Mouse (Mus musculus) midbrain, embryonic 15.5 days (tissue): ENCODE measurements around the gene Tsc22d2. TPM values are rescaled to one million over a fixed set of nuclear protein-coding genes. Genes with fewer than 3 reads are reported as not detected.

Source experiments
- ATAC-seq: fragments of 200-750 bp; cut with Nextera tagmentation; replicated peaks from 2 replicates; pipeline ENCODE4 v1.8.0; 2017; ENCODE audit warnings: moderate TSS enrichment
- H3K27ac ChIP-seq: fragments of 300-500 bp; sonication (generic); 2 replicates; pipeline ENCODE4 v1.5.1; 2015; ENCODE audit warnings: mild to moderate bottlenecking, inconsistent platforms
- H3K27me3 ChIP-seq: fragments of 300-500 bp; sonication (generic); replicated peaks from 2 replicates; pipeline ENCODE4 v1.6.1; 2015; ENCODE audit warnings: inconsistent platforms
- H3K36me3 ChIP-seq: fragments of 300-500 bp; sonication (generic); replicated peaks from 2 replicates; pipeline ENCODE4 v1.6.1; 2015; ENCODE audit warnings: inconsistent platforms
- H3K4me1 ChIP-seq: fragments of 300-500 bp; sonication (generic); 2 replicates; pipeline ENCODE4 v1.6.1; 2015; ENCODE audit warnings: inconsistent platforms
- H3K4me2 ChIP-seq: fragments of 300-500 bp; sonication (generic); 2 replicates; pipeline ENCODE4 v1.6.1; 2015; ENCODE audit warnings: inconsistent platforms, mild to moderate bottlenecking, moderate library complexity
- H3K4me3 ChIP-seq: fragments of 300-500 bp; sonication (generic); 2 replicates; pipeline ENCODE4 v1.5.1; 2015; ENCODE audit warnings: mild to moderate bottlenecking, inconsistent platforms
- H3K9ac ChIP-seq: fragments of 300-500 bp; sonication (generic); 2 replicates; pipeline ENCODE4 v1.6.1; 2015; ENCODE audit warnings: mild to moderate bottlenecking, inconsistent platforms
- H3K9me3 ChIP-seq: fragments of 300-500 bp; sonication (generic); 2 replicates; pipeline ENCODE4 v1.6.1; 2016; ENCODE audit warnings: inconsistent platforms
- WGBS: fragments of 180-500 bp; shearing (Covaris S2); methylation state at CpG from one replicate; pipeline ENCODE4 v1.1.7; 2015; ENCODE audit warnings: mixed read lengths; 5-methylcytosine and 5-hydroxymethylcytosine counted together
- polyA plus RNA-seq: library from polyadenylated mRNA; unstranded; fragments of >200 nt; fragmentation: Nextera tagmentation; extraction: Ambion mirVana; gene quantifications from 2 replicates; pipeline ENCODE4 v1.2.1, GENCODE M21; 2015

Gene Tsc22d2
- polyA plus RNA-seq, 1 experiment from 2014 or later, result 9.6 TPM

DNA sequence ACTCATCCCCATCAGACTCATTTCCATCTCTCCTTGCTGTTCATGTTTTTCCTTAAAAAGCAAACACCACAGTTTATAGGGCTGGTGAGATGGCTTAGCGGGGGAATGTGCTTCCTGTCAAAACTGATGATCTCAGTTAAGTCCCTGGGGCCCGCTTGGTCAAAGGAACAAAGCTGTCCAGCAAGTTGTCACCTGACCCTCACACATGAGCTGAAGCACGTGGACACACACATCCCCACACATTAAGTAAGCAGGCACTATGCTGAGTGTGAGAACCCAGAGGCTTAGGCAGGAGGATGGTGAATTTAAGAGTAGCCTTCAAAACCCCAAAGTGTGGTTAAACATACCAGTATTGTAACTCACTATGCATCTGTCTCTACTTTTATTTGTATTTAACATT lies 14.6 kb upstream of the Tsc22d2 start:
- Histone ChIP-seq H3K4me3 (no peak overlapping the region), H3K9me3 (no peaks in the 10 kb centered on the region), H3K4me1 (no peaks in the 10 kb centered on the region), H3K36me3 (no peaks in the 10 kb centered on the region), H3K9ac (no peak overlapping the region), H3K27ac (no peak overlapping the region), H3K4me2 (no peak overlapping the region), H3K27me3 (no peaks in the 10 kb centered on the region)
- 68% methylated on average over 3 of the region's 3 CpGs for WGBS
- ATAC-seq, result no peak

DNA sequence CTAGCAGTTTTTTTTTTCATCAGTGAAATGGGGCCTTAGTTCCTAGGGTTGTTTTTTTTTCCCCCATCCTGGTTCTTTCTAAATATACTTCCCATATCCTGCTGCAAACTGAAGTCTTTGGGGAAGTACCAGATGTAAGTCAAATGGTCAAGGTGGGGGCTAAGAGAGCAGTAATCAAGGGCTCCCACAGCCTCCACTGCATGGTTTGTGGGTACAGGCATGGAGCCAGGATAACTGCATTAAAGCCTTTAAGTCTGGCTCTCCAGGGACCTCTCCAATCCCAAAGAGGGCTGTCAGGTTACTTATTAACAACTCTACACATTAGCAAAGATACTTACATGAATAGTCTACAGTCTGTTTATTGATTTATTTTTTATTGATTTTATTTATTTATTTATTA lies 2.8 kb upstream of the Tsc22d2 start:
- H3K4me2 ChIP-seq, result no peak overlapping the region
- peaks cover 5% of the 10 kb centered on the region; the same call in 1 of the 2 replicates for H3K4me1 ChIP-seq
- H3K9ac ChIP-seq, result no peak overlapping the region
- no peak overlapping the region for H3K4me3 ChIP-seq
- H3K9me3 ChIP-seq, result no peaks in the 10 kb centered on the region
- no peak overlapping the region for H3K27ac ChIP-seq
- ATAC-seq, result no peak
- no peaks in the 10 kb centered on the region for H3K27me3 ChIP-seq
- H3K36me3 ChIP-seq, result no peaks in the 10 kb centered on the region

DNA sequence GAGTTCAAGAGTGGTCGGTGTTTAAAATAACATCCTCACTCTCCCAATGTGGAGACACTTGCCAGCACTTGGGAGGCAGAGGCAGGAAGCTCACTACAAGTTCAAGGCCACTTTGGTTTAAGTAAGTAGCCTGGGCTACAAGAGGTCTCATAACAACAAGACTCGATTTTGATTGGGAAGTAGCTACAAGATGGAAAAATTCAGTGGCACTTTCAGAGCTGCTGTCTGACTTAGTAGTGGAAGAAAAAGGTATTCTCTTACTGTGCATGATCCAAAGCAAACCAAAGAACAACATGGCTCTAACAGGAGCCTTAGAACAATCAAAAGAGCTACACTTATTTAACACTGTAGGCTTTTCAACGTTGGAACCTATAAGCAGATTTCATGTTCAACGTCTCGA lies 844 bp upstream of the Tsc22d2 start:
- Histone ChIP-seq H3K4me3 (peak overlapping the region; percentile 99), H3K4me2 (peak overlapping the region; percentile 96), H3K9me3 (no peaks in the 10 kb centered on the region), H3K27me3 (no peaks in the 10 kb centered on the region), H3K4me1 (peaks cover 12% of the 10 kb centered on the region), H3K27ac (peak overlapping the region; percentile 99; the same call in 1 of the 2 replicates), H3K9ac (peak overlapping the region; percentile 97; the same call in 1 of the 2 replicates), H3K36me3 (no peaks in the 10 kb centered on the region)
- no peak for ATAC-seq
- WGBS, result 45% methylated on average over 5 of the region's 5 CpGs

DNA sequence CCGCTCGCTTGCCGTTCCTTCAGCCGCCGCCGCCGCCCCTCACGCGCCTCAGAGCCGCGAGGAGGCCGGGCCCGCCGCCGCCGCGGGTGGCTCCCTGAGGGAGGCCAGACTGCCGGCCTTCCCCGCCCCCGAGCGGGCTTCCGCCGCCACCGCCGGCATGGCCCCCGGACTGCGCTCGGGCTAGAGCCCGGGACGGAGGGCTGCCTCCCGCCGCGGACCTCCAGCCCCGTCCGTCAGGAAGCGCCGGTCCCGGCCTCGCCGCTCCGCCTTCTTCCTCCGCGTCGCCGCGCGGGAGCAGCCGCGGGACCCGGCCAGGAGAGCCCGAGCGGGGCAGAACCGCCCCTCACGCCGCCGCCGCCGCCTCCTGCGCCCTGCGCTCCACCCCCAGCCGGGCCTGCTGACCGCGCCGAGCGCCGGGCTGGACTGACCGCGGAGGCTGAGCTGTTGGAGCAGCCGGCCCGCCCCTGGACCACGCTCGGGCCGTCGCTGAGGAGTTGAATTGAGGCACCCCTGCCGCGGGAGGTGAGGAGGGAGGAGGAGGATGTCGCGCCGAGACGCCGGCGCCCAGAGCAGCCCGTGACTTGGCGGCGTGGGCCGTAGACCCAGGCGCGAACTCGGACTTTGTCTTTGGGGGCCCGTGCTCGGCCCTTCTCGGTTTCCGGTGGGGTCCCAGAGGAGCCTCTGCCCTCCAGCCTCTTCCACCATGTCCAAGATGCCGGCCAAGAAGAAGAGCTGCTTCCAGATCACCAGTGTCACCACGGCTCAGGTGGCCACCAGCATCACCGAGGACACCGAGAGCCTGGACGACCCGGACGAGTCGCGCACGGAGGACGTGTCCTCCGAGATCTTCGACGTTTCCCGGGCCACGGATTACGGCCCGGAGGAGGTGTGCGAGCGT lies 720 bp downstream of the Tsc22d2 start:
- Histone ChIP-seq H3K9ac (peak overlapping the region; percentile 97), H3K4me1 (peaks cover 21% of the 10 kb centered on the region), H3K9me3 (no peaks in the 10 kb centered on the region), H3K36me3 (no peaks in the 10 kb centered on the region), H3K4me3 (peak overlapping the region; percentile 99), H3K27ac (peak overlapping the region; percentile 99), H3K4me2 (peak overlapping the region; percentile 96), H3K27me3 (no peaks in the 10 kb centered on the region)
- peak; percentile 48 for ATAC-seq
- under 1% methylated on average over 104 of the region's 113 CpGs for WGBS

DNA sequence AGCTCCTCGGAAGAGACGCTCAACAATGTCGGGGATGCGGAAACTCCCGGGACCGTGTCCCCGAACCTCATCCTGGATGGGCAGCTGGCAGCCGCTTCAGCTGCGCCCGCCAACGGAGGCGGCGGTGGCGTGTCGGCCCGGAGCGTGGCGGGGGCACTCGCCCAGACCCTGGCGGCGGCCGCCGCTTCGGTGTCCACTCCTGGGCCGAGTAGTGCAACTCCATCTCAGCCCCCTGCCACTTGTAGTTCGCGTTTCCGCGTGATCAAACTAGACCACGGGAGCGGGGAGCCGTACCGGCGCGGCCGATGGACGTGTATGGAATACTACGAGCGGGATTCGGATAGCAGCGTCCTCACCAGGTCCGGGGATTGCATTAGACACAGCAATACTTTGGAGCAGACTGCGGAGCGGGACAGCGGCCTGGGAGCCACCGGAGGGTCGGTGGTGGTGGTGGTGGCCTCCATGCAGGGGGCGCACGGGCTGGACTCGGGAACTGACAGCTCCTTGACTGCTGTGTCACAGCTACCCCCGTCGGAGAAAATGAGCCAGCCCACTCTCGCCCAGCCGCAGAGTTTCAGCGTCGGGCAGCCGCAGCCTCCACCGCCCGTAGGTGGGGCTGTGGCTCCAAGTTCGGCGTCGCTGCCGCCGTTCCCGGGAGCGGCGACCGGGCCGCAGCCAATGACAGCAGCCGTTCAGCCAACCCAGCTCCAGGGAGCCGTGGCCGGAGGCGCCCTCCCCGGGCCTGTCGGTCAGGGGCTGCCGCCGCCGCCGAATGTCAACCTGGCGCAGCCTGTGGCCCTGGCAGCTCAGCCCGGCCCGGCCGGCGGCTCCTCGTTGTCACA lies 1.6 kb downstream of the Tsc22d2 start:
- ATAC-seq, result peak; percentile 76
- under 1% methylated on average over 85 of the region's 85 CpGs for WGBS

DNA sequence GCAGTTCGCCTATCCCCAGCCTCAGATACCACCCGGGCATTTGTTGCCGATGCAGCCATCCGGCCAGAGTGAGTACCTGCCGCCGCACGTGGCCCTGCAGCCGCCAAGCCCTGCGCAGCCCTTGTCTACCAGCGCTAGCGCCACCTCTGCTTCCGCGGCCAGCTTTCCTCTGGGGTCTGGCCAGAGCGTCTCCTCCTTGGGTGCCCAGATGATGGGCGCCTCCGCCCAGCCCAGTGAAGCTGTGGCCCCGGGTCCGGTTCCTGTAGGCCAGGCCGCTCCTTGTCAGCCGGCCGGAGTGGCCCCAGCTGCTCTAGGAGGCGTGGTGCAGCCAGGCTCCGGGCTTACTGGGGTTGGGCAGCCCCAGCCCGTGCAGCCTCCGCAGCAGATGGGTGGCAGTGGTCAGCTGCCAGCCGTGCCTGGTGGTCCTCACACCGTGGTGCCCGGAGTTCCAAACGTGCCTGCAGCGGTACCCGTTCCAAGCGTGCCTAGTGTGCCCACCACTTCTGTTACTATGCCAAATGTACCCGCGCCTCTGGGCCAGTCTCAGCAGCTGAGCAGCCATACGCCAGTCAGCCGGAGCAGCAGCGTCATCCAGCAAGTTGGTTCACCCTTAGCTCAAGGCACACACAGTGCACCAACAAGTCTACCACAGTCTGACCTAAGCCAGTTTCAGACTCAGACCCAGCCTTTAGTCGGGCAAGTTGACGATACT lies 2.4 kb downstream of the Tsc22d2 start:
- Histone ChIP-seq H3K9ac (peak overlapping the region; percentile 97), H3K27me3 (no peaks in the 10 kb centered on the region), H3K4me3 (peak overlapping the region; percentile 99), H3K9me3 (no peaks in the 10 kb centered on the region), H3K4me2 (peak overlapping the region; percentile 96), H3K4me1 (peaks cover 25% of the 10 kb centered on the region), H3K36me3 (no peaks in the 10 kb centered on the region), H3K27ac (peak overlapping the region; percentile 99)
- ATAC-seq, result peak; percentile 51
- WGBS, result under 1% methylated on average over 39 of the region's 39 CpGs

More for the DNA sequence above, 1.6 kb downstream of the Tsc22d2 start:
- Histone ChIP-seq H3K4me1 (peaks cover 22% of the 10 kb centered on the region), H3K4me3 (peak overlapping the region; percentile 99), H3K9ac (peak overlapping the region; percentile 97), H3K27ac (peak overlapping the region; percentile 99), H3K4me2 (peak overlapping the region; percentile 96), H3K36me3 (no peaks in the 10 kb centered on the region), H3K9me3 (no peaks in the 10 kb centered on the region), H3K27me3 (no peaks in the 10 kb centered on the region)

DNA sequence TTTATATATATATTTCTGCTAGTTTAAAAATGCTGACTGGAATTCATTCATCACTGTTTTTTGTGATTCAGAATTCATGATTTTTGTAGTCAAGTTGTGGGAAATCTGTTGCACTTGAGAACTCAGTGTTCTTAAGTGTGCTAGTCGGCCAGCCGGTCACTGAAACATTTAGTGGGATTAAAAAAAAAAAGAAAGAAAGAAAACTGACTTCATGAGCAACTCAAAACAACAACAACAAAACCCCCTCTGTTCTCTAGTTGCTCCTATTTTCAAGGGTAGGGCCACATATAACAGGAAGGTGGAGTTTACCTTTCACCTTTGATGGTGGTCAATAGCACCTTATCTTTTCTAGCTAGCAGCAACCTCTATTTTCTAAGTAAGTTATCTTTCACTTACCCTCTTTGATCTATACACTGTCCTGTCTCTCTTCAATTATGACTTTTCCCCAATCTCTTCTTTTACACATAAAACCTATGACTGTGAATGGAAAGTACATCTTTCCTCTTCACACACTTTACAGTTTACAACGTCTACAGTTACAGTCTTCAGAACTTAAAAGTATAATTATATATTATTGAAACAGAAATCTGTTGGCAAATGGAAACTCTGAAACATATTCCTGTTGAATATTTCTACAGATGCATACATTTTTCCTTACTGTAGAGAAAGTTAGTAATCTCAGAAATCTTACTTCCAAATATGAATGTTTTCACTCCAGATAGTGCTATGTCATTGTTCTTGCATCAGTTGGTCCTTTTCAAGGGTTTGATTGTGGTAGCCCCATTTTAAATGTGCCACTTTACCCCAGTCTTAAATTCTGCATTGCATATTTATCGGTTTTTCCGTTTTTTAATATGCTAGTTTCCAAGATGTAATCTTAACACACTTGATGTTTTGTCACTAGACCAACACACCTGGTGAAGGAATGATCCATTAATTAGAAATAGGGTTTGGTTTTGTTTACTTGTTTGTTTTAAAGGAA lies 4.5 kb downstream of the Tsc22d2 start:
- Histone ChIP-seq H3K9me3 (no peaks in the 10 kb centered on the region), H3K27ac (no peak overlapping the region), H3K9ac (no peak overlapping the region), H3K4me3 (peak overlapping the region; percentile 99), H3K4me1 (peaks cover 29% of the 10 kb centered on the region), H3K4me2 (peak overlapping the region; percentile 96), H3K36me3 (no peaks in the 10 kb centered on the region), H3K27me3 (no peaks in the 10 kb centered on the region)
- no peak for ATAC-seq
- 33% methylated on average over 5 of the region's 5 CpGs for WGBS

DNA sequence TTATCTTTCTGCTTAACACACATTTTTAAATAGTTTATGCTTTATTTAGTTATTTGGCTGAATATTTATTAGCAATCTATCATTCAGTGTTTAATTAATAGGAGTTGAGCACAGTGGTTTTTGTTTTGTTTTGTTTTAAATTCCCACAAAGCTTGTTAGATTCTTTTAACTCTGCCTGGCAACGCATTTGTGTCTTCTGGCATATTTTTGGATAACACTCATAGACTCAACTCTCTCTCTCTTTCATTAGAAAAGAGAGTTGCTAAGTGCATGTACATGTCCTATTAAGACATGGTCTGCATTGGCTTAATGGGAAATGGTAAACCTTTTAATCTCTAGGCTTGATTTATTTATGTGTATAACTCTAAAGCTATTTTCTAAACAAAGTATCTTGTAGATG lies 14.3 kb downstream of the Tsc22d2 start:
- no peak overlapping the region for H3K27ac ChIP-seq
- H3K4me1 ChIP-seq, result no peaks in the 10 kb centered on the region
- H3K4me3 ChIP-seq, result no peak overlapping the region
- H3K36me3 ChIP-seq, result no peaks in the 10 kb centered on the region
- no peaks in the 10 kb centered on the region for H3K9me3 ChIP-seq
- ATAC-seq, result no peak
- 81% methylated on average over 1 of the region's 1 CpGs for WGBS
- no peaks in the 10 kb centered on the region for H3K27me3 ChIP-seq
- no peak overlapping the region for H3K4me2 ChIP-seq
- H3K9ac ChIP-seq, result no peak overlapping the region

DNA sequence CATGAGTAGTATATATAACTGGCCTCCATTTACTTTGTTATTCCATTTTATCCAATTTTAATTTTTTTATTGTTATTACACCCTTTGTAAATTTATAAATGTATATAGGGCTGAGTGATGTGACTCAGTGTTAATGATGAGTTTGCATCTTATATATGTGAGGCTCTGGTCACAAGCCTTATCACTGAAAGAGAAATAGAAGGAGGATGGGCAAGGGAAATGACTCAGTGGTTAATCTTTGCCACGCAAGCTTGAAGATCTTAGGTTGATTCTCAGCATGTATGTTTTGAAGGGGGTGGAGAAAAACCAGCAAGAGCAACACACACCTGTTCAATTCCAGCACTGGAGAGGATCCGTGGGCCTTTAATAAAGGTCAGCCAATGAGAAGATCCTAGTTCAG lies 19.9 kb downstream of the Tsc22d2 start:
- ATAC-seq, result no peak
- Histone ChIP-seq H3K4me2 (no peak overlapping the region), H3K9ac (no peak overlapping the region), H3K9me3 (no peaks in the 10 kb centered on the region), H3K4me1 (no peaks in the 10 kb centered on the region), H3K27ac (no peak overlapping the region), H3K36me3 (no peaks in the 10 kb centered on the region), H3K4me3 (no peak overlapping the region), H3K27me3 (no peaks in the 10 kb centered on the region)
- 96% methylated on average over 2 of the region's 2 CpGs for WGBS

DNA sequence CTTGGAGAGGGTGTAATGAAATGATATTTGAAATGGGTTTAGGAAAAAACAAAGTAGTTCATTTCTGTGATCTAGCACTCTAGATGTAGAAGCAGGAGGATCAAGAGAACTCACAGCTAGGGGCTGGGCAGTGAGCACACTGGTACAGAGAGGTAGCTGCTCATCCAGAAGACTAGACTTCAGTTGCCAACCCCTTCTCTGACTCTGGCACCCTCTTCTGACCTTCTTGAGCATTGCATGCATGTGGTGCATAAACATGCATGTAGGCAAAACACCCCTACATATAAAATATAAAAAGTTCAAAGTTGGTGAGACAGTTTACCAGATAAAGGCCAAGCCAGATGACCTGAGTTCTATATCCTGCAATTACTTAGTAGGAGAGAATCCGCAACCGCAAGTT lies 33.7 kb downstream of the Tsc22d2 start:
- Histone ChIP-seq H3K36me3 (no peaks in the 10 kb centered on the region), H3K9ac (no peak overlapping the region), H3K9me3 (no peaks in the 10 kb centered on the region), H3K4me2 (no peak overlapping the region), H3K27me3 (no peaks in the 10 kb centered on the region), H3K4me1 (no peaks in the 10 kb centered on the region), H3K4me3 (no peak overlapping the region), H3K27ac (no peak overlapping the region)
- 97% methylated on average over 2 of the region's 2 CpGs for WGBS
- no peak for ATAC-seq

DNA sequence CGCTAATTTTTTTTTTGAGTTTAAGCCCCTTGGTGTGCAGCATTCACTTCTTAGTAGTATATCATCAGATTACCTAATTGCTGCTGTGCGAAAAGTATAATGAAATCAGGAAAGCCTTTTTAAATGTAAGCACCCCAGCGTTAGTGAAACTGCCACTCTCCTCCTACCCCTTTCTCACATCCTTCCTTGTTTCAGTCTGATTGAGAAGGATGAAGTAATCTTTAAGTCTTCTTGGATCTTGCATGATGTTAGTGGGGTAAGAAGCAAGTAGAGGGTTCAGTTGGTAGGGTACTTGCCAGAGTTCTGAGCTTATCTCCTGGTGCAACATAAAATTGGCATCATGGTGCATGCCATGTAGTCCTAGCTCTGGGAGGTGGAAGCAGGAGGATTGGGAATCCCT lies 35.0 kb downstream of the Tsc22d2 start:
- H3K4me1 ChIP-seq, result no peaks in the 10 kb centered on the region
- H3K27ac ChIP-seq, result no peak overlapping the region
- no peak overlapping the region for H3K9ac ChIP-seq
- no peak overlapping the region for H3K4me3 ChIP-seq
- ATAC-seq, result no peak
- WGBS, result 82% methylated on average over 3 of the region's 3 CpGs
- H3K4me2 ChIP-seq, result no peak overlapping the region
- no peaks in the 10 kb centered on the region for H3K9me3 ChIP-seq
- H3K36me3 ChIP-seq, result no peaks in the 10 kb centered on the region
- H3K27me3 ChIP-seq, result no peaks in the 10 kb centered on the region
